Mouse (Mus musculus) MEL (cell line): ENCODE results near the gene C77080. TPM values are rescaled to one million over a fixed set of nuclear protein-coding genes. Genes with fewer than 3 reads are reported as not detected.

Experiments
- DNase-seq: peaks from one replicate; pipeline ENCODE4 v3.0.0; 2011; ENCODE audit warnings: low read depth, low spot score
- H3K27ac ChIP-seq: 2 replicates; pipeline ENCODE4 v1.5.1; 2012; ENCODE audit warnings: low read depth, mild to moderate bottlenecking, control low read depth, low read length, moderate library complexity; ENCODE audit not compliant: control insufficient read depth
- H3K27me3 ChIP-seq, 2 experiments: fragments of 150-350 bp in 1 of 2; sonication (generic) in 1 of 2; 2 replicates each; pipeline ENCODE4 v1.6.1; 2012; ENCODE audit warnings: low read length in 2 of 2, mild to moderate bottlenecking in 2 of 2, improper control_type of control experiment in 1 of 2, moderate library complexity in 1 of 2; ENCODE audit not compliant: insufficient read depth in 2 of 2, control insufficient read depth in 1 of 2
- H3K36me3 ChIP-seq, 2 experiments: 2 replicates each; pipeline ENCODE4 v1.6.1; 2012 to 2014; ENCODE audit warnings: low read length in 2 of 2, improper control_type of control experiment in 1 of 2, inconsistent platforms in 1 of 2, mild to moderate bottlenecking in 1 of 2; ENCODE audit not compliant: insufficient read depth in 2 of 2, control insufficient read depth in 1 of 2
- H3K4me1 ChIP-seq, 2 experiments: fragments of 150-350 bp in 1 of 2; sonication (generic) in 1 of 2; 2 replicates each; pipeline ENCODE4 v1.6.1; 2012; ENCODE audit warnings: low read length in 2 of 2, improper control_type of control experiment in 1 of 2, mild to moderate bottlenecking in 1 of 2; ENCODE audit not compliant: insufficient read depth in 2 of 2, control insufficient read depth in 1 of 2
- H3K4me3 ChIP-seq, 2 experiments: fragments of 150-350 bp in 1 of 2; sonication (generic) in 1 of 2; 2 replicates each; pipeline ENCODE4 v1.5.1; 2012; ENCODE audit warnings: low read depth in 2 of 2, low read length in 2 of 2, mild to moderate bottlenecking in 2 of 2, moderate library complexity in 2 of 2, control low read depth in 1 of 2, improper control_type of control experiment in 1 of 2; ENCODE audit not compliant: control insufficient read depth in 1 of 2, insufficient read depth in 1 of 2
- H3K79me2 ChIP-seq: 2 replicates; pipeline ENCODE4 v1.6.1; 2012; ENCODE audit warnings: mild to moderate bottlenecking, low read length, moderate library complexity; ENCODE audit not compliant: control insufficient read depth, poor library complexity, insufficient read depth
- H3K9ac ChIP-seq: 2 replicates; pipeline ENCODE4 v1.6.1; 2012; ENCODE audit warnings: low read depth, mild to moderate bottlenecking, control low read depth, low read length, moderate library complexity; ENCODE audit not compliant: control insufficient read depth, poor library complexity, severe bottlenecking
- H3K9me3 ChIP-seq: fragments of 150-350 bp; sonication (generic); replicated peaks from 2 replicates; pipeline ENCODE4 v1.6.1; 2012; ENCODE audit warnings: mild to moderate bottlenecking, low read length, improper control_type of control experiment, moderate library complexity; ENCODE audit not compliant: insufficient read depth
- CHD1 ChIP-seq: IDR thresholded peaks from 2 replicates; pipeline ENCODE4 v1.6.1; 2012; ENCODE audit warnings: low read depth, mild to moderate bottlenecking, inconsistent platforms, low read length, improper control_type of control experiment
- E2F4 ChIP-seq: IDR thresholded peaks from 2 replicates; pipeline ENCODE4 v1.6.1; 2011; ENCODE audit warnings: low read depth, low read length, improper control_type of control experiment, borderline replicate concordance
- ELF1 ChIP-seq: IDR thresholded peaks from 2 replicates; pipeline ENCODE4 v1.6.1; 2014; ENCODE audit warnings: low read depth, mild to moderate bottlenecking, inconsistent platforms, low read length, improper control_type of control experiment, moderate library complexity
- EP300 ChIP-seq, 2 experiments: IDR thresholded peaks; 2 replicates each; pipeline ENCODE4 v1.6.1; 2011; ENCODE audit warnings: improper control_type of control experiment in 2 of 2, low read length in 2 of 2, low read depth in 1 of 2, mild to moderate bottlenecking in 1 of 2
- ETS1 ChIP-seq: IDR thresholded peaks from 2 replicates; pipeline ENCODE4 v1.6.1; 2012; ENCODE audit warnings: low read depth, mild to moderate bottlenecking, inconsistent platforms, low read length, improper control_type of control experiment, moderate library complexity
- GABPA ChIP-seq: IDR thresholded peaks from 2 replicates; pipeline ENCODE4 v1.6.1; 2012; ENCODE audit warnings: low read depth, mild to moderate bottlenecking, inconsistent platforms, low read length, improper control_type of control experiment, moderate library complexity
- GATA1 ChIP-seq: IDR thresholded peaks from 2 replicates; pipeline ENCODE4 v1.6.1; 2011; ENCODE audit warnings: low read depth, low read length, improper control_type of control experiment
- JUND ChIP-seq: IDR thresholded peaks from 2 replicates; pipeline ENCODE4 v1.6.1; 2011; ENCODE audit warnings: low read depth, mild to moderate bottlenecking, improper control_type of control experiment, low read length
- KAT2A ChIP-seq: conservative IDR thresholded peaks from 2 replicates; pipeline ENCODE4 v1.6.1; 2012; ENCODE audit warnings: low read depth, low read length, improper control_type of control experiment, inconsistent platforms
- MAFK ChIP-seq: IDR thresholded peaks from 2 replicates; pipeline ENCODE4 v1.6.1; 2011; ENCODE audit warnings: low read depth, mild to moderate bottlenecking, low read length, improper control_type of control experiment, borderline replicate concordance
- MAX ChIP-seq: IDR thresholded peaks from 2 replicates; pipeline ENCODE4 v1.6.1; 2011; ENCODE audit warnings: low read length, improper control_type of control experiment
- MEF2A ChIP-seq: IDR thresholded peaks from 2 replicates; pipeline ENCODE4 v1.6.1; 2014; ENCODE audit warnings: low read depth, mild to moderate bottlenecking, inconsistent platforms, low read length, improper control_type of control experiment; ENCODE audit not compliant: poor library complexity, insufficient replicate concordance, severe bottlenecking; ENCODE audit errors: extremely low read depth
- MXI1 ChIP-seq: IDR thresholded peaks from 2 replicates; pipeline ENCODE4 v1.6.1; 2011; ENCODE audit warnings: mild to moderate bottlenecking, low read depth, low read length, improper control_type of control experiment
- NELFE ChIP-seq: IDR thresholded peaks from 2 replicates; pipeline ENCODE4 v1.6.1; 2011; ENCODE audit warnings: low read depth, low read length, improper control_type of control experiment
- NRF1 ChIP-seq: IDR thresholded peaks from 2 replicates; pipeline ENCODE4 v1.6.1; 2014; ENCODE audit warnings: low read depth, mild to moderate bottlenecking, inconsistent platforms, low read length, improper control_type of control experiment, moderate library complexity; ENCODE audit not compliant: poor library complexity, insufficient read depth, severe bottlenecking
- POLR2A ChIP-seq, 2 experiments: IDR thresholded peaks; 2 replicates each; pipeline ENCODE4 v1.6.1; 2011 to 2012; ENCODE audit warnings: low read length in 2 of 2, mild to moderate bottlenecking in 2 of 2, control low read depth in 1 of 2, improper control_type of control experiment in 1 of 2, low read depth in 1 of 2, moderate library complexity in 1 of 2; ENCODE audit not compliant: control insufficient read depth in 1 of 2, insufficient read depth in 1 of 2, poor library complexity in 1 of 2
- POLR2AphosphoS2 ChIP-seq: IDR thresholded peaks from 2 replicates; pipeline ENCODE4 v1.6.1; 2011; ENCODE audit warnings: low read length, improper control_type of control experiment
- RCOR1 ChIP-seq: IDR thresholded peaks from 2 replicates; pipeline ENCODE4 v1.6.1; 2012; ENCODE audit warnings: low read depth, mild to moderate bottlenecking, inconsistent platforms, low read length, improper control_type of control experiment
- SMC3 ChIP-seq: IDR thresholded peaks from 2 replicates; pipeline ENCODE4 v1.6.1; 2011; ENCODE audit warnings: low read depth, low read length, improper control_type of control experiment
- TBP ChIP-seq: IDR thresholded peaks from 2 replicates; pipeline ENCODE4 v1.8.0; 2011; ENCODE audit warnings: low read depth, low read length, improper control_type of control experiment
- UBTF ChIP-seq: IDR thresholded peaks from 2 replicates; pipeline ENCODE4 v1.6.1; 2012; ENCODE audit warnings: low read depth, mild to moderate bottlenecking, inconsistent platforms, low read length, improper control_type of control experiment, moderate library complexity, borderline replicate concordance; ENCODE audit not compliant: insufficient read depth
- USF1 ChIP-seq: IDR thresholded peaks from 2 replicates; pipeline ENCODE4 v1.6.1; 2014; ENCODE audit warnings: low read depth, mild to moderate bottlenecking, inconsistent platforms, low read length, improper control_type of control experiment, moderate library complexity
- USF2 ChIP-seq, 2 experiments: IDR thresholded peaks; 2 replicates each; pipeline ENCODE4 v1.6.1; 2011 to 2012; ENCODE audit warnings: improper control_type of control experiment in 2 of 2, low read length in 2 of 2, borderline replicate concordance in 1 of 2, inconsistent platforms in 1 of 2, low read depth in 1 of 2, mild to moderate bottlenecking in 1 of 2; ENCODE audit not compliant: insufficient read depth in 1 of 2
- ZMIZ1 ChIP-seq: IDR thresholded peaks from 2 replicates; pipeline ENCODE4 v1.6.1; 2012; ENCODE audit warnings: low read depth, mild to moderate bottlenecking, inconsistent platforms, low read length, improper control_type of control experiment, moderate library complexity
- polyA plus RNA-seq, 2 experiments: library from polyadenylated mRNA; stranded (reverse) in 1 of 2; unstranded in 1 of 2; fragments of >175 nt in 1 of 2; fragments of >200 nt in 1 of 2; gene quantifications; 2 replicates each; pipeline versions ENCODE4 v1.2.1 to v1.2.4; 2012; ENCODE audit warnings: low replicate concordance in 2 of 2, low read depth in 1 of 2; ENCODE audit not compliant: insufficient read length in 2 of 2, insufficient read depth in 1 of 2, missing spikeins in 1 of 2
- total RNA-seq: library from RNA; depleted of rRNA; stranded (reverse); fragments of 300-350 nt; gene quantifications from 2 replicates; pipeline ENCODE4 v1.2.3, GENCODE M21; 2012

The C77080 gene
- total and polyA plus RNA-seq, 3 experiments, result 0.92 to 6.9 TPM; not detected in 1

GRCm38 (mm10) chr4:129250759-129251481, 10.3 kb downstream of the C77080 start:
- H3K27ac ChIP-seq, result peak overlapping the region; percentile 8; the same call in 1 of the 2 replicates
- peaks cover 0 to 5% of the 10 kb centered on the region in 2 experiments; a peak in 1 of 4 replicates for H3K36me3 ChIP-seq
- TF ChIP-seq KAT2A, result no peak
- TF ChIP-seq CHD1, result no peak
- TF ChIP-seq ELF1, result 0 out of 2 replicates have a peak, but pooled peaks have one; percentile 14
- no peak for TF ChIP-seq JUND
- TF ChIP-seq UBTF, result no peak
- no peak for TF ChIP-seq MEF2A
- no peak for TF ChIP-seq ETS1
- no peak for TF ChIP-seq GATA1
- TF ChIP-seq POLR2A (IDR thresholded peaks at IDR 0.05; ENCODE audit: control insufficient read depth in 1 of 2, insufficient read depth in 1 of 2, low read depth in 1 of 2, low read length in 2 of 2, poor library complexity in 1 of 2), result no peak
- 0 out of 4 replicates have a peak, but pooled peaks of 1 of the 2 experiments have one; percentile 8 for TF ChIP-seq EP300 (IDR thresholded peaks at IDR 0.05; ENCODE audit: low read depth in 1 of 2, low read length in 2 of 2)
- no peak for TF ChIP-seq SMC3
- TF ChIP-seq USF1, result peak; percentile 75
- H3K27me3 ChIP-seq, result no peaks in the 10 kb centered on the region
- peaks cover 11 to 37% of the 10 kb centered on the region in 2 experiments for H3K4me1 ChIP-seq
- DNase-seq, result peak; percentile 43
- H3K79me2 ChIP-seq, result no peaks in the 10 kb centered on the region
- H3K9ac ChIP-seq, result peak overlapping the region; percentile 42
- H3K4me3 ChIP-seq, result peak overlapping the region; percentile 28 to 54; a peak in 2 of 4 replicates
- H3K9me3 ChIP-seq, result no peaks in the 10 kb centered on the region

GRCm38 (mm10) chr4:129249288-129249687, 11.9 kb downstream of the C77080 start:
- H3K9ac ChIP-seq, result no peak overlapping the region
- no peak overlapping the region for H3K27ac ChIP-seq
- no peak overlapping the region for H3K4me3 ChIP-seq
- peaks cover 14 to 39% of the 10 kb centered on the region in 2 experiments for H3K4me1 ChIP-seq
- H3K36me3 ChIP-seq, result peaks cover 0 to 7% of the 10 kb centered on the region in 2 experiments; a peak in 2 of 4 replicates
- no peak for DNase-seq
- no peaks in the 10 kb centered on the region for H3K79me2 ChIP-seq
- TF ChIP-seq ELF1 (no peak), MAFK (no peak), CHD1 (no peak), NRF1 (no peak), USF2 (IDR thresholded peaks at IDR 0.05; ENCODE audit: borderline replicate concordance in 1 of 2, insufficient read depth in 1 of 2, low read depth in 1 of 2, low read length in 2 of 2) (no peak), E2F4 (no peak), POLR2AphosphoS2 (no peak), ZMIZ1 (no peak), GABPA (no peak), NELFE (no peak), ETS1 (no peak), UBTF (no peak), EP300 (IDR thresholded peaks at IDR 0.05; ENCODE audit: low read depth in 1 of 2, low read length in 2 of 2) (no peak), MAX (no peak), MXI1 (no peak), TBP (no peak), SMC3 (no peak), RCOR1 (no peak)
- H3K27me3 ChIP-seq, result no peaks in the 10 kb centered on the region
- no peaks in the 10 kb centered on the region for H3K9me3 ChIP-seq
